ENCODE assay signal across 9 mouse cellular contexts in the genomic region with DNA sequence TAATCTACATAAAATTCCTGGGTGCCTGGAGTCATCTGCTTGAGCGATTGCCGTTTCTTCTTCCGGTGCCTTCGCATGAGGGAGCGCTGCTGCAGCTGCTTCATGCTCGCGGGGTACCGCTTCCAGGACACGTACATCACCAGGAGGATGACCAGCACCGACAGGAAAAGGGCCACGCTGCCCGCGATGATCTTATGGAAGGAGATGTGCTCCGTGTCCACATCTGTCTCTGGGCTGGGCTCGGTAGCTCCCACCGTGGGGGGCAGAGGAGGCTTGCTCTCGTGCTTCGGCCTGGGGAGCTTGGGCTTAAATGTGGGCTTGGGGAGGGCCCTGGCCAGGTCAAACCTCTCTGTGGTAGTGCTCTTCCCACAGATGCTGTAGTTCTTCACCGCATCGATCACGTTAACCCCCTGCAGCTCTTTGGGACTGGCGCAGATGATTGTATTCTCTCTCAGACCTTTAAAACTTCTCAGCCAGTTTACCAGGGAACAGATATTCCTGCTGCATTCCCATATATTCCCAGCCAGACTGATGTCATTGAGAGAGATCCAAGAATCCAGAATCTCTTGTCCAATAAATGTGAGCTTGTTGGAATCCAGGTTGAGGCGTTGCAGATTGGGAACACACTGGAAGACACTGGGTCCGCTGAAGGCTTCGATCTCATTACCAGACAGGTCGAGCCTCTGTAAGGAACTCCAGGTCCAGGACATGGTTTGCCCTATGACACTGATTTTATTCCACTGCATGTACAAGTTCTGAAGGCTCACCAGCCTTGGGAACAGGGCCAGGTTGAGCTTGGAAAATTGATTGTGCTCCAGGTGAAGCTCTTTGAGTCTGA. TPM values are rescaled to one million over a fixed set of nuclear protein-coding genes. Genes with fewer than 3 reads are reported as not detected.
A peak's percentile ranks its signal among the peaks of the same experiment; 100 is the strongest.
DNase-seq lines count a peak whose midpoint lies in the region; ATAC-seq lines count a peak whose summit lies in the region.
"Had no signal": no experiment of that assay in that cellular context is flagged by ENCODE, and none has a peak within 500 bp of the region (broad histone marks: within the 10 kb centered on the region; RNA-seq: fewer than 3 reads in every experiment).

No protein-coding gene starts in this region.

- H3K4me3 ChIP-seq in hindbrain, embryonic 14.5 days (replicated peaks; ENCODE audit: low read length), result peak overlapping the region; percentile 56
- H3K4me3 ChIP-seq in midbrain, embryonic 10.5 days, result peak overlapping the region; percentile 58
- peak overlapping the region; percentile 45 for H3K4me3 ChIP-seq in stomach, embryonic 16.5 days (replicated peaks; ENCODE audit: low read length)

- peak; percentile 26 for DNase-seq in layer of hippocampus, adult 11-12 months (ENCODE audit: low spot score)
- no peak for DNase-seq in layer of hippocampus, adult 9-11 months
- peak; percentile 50 for DNase-seq in embryo, embryonic 11 days
- peak; percentile 38 for DNase-seq in hindbrain, embryonic 14.5 days (ENCODE audit: low spot score)
- peak; percentile 51 for DNase-seq in midbrain, embryonic 10.5 days (ENCODE audit: low spot score)
- DNase-seq in urinary bladder, postnatal 25 days (ENCODE audit: low spot score), result no peak
- DNase-seq in yolk sac, embryonic 10.5 days (ENCODE audit: low spot score), result no peak

- peaks cover 4% of the 10 kb centered on the region; the same call in 1 of the 2 replicates for H3K27me3 ChIP-seq in hindbrain, embryonic 14.5 days (ENCODE audit: control insufficient read depth, insufficient read depth, low read length)
- peaks cover 32% of the 10 kb centered on the region for H3K27me3 ChIP-seq in midbrain, embryonic 10.5 days (ENCODE audit: low read depth, poor library complexity, severe bottlenecking)
- peaks cover 8% of the 10 kb centered on the region; the same call in 1 of the 2 replicates for H3K27me3 ChIP-seq in stomach, embryonic 16.5 days (ENCODE audit: control insufficient read depth, insufficient read depth, low read length)
- H3K27me3 ChIP-seq: Patski had no signal

- H3K9ac ChIP-seq in hindbrain, embryonic 14.5 days, result peak overlapping the region; percentile 74
- peak overlapping the region; percentile 52 for H3K9ac ChIP-seq in stomach, embryonic 16.5 days (ENCODE audit: low read length)

- no peaks in the 10 kb centered on the region for H3K36me3 ChIP-seq in hindbrain, embryonic 14.5 days (replicated peaks; ENCODE audit: control insufficient read depth, insufficient read depth)
- no peaks in the 10 kb centered on the region for H3K36me3 ChIP-seq in midbrain, embryonic 10.5 days
- no peaks in the 10 kb centered on the region for H3K36me3 ChIP-seq in stomach, embryonic 16.5 days (ENCODE audit: control insufficient read depth, insufficient read depth, low read length)

- peaks cover 12% of the 10 kb centered on the region for H3K4me1 ChIP-seq in hindbrain, embryonic 14.5 days (replicated peaks; ENCODE audit: control insufficient read depth, insufficient read depth, low read length)
- H3K4me1 ChIP-seq in midbrain, embryonic 10.5 days, result peaks cover 44% of the 10 kb centered on the region
- peaks cover 2% of the 10 kb centered on the region; the same call in 1 of the 2 replicates for H3K4me1 ChIP-seq in stomach, embryonic 16.5 days (ENCODE audit: control insufficient read depth, insufficient read depth, low read length)

- 0 out of 2 replicates have a peak, but pooled peaks have one; percentile 15 for ATAC-seq in hindbrain, embryonic 14.5 days (ENCODE audit: low FRiP score)
- ATAC-seq in stomach, embryonic 16.5 days (ENCODE audit: insufficient read depth, low FRiP score), result no peak
- ATAC-seq: Patski had no signal

- peak overlapping the region; percentile 87 for H3K4me2 ChIP-seq in hindbrain, embryonic 14.5 days (replicated peaks)
- H3K4me2 ChIP-seq in stomach, embryonic 16.5 days (ENCODE audit: low read depth, low read length), result peak overlapping the region; percentile 68

- no peaks in the 10 kb centered on the region for H3K9me3 ChIP-seq in hindbrain, embryonic 14.5 days (ENCODE audit: control insufficient read depth, low read length)
- H3K9me3 ChIP-seq in midbrain, embryonic 10.5 days (replicated peaks), result no peaks in the 10 kb centered on the region
- H3K9me3 ChIP-seq in stomach, embryonic 16.5 days (replicated peaks; ENCODE audit: control insufficient read depth, low read length), result no peaks in the 10 kb centered on the region

- 3% methylated on average over 26 of the region's 26 CpGs for WGBS in hindbrain, embryonic 14.5 days
- WGBS in midbrain, embryonic 10.5 days, result 4% methylated on average over 26 of the region's 26 CpGs
- 6% methylated on average over 26 of the region's 26 CpGs for WGBS in stomach, embryonic 16.5 days

- H3K27ac ChIP-seq in hindbrain, embryonic 14.5 days, result peak overlapping the region; percentile 20
- H3K27ac ChIP-seq in midbrain, embryonic 10.5 days (replicated peaks), result peak overlapping the region; percentile 59
- no peak overlapping the region for H3K27ac ChIP-seq in stomach, embryonic 16.5 days (ENCODE audit: low read length)

RNA-seq across cellular contexts. Expression of a gene that starts 1.9 kb away (rescaled TPM):
- polyA plus RNA-seq in hindbrain, embryonic 14.5 days (2014; fragmentation: Nextera tagmentation; extraction: Ambion mirVana), result 35.9 and 37.2 TPM in 2 replicates
- polyA plus RNA-seq in midbrain, embryonic 10.5 days (2016; fragmentation: Nextera tagmentation; extraction: Ambion mirVana), result 0.96 and 1.8 TPM in 2 replicates
- polyA plus RNA-seq in stomach, embryonic 16.5 days (2015; fragmentation: Nextera tagmentation; extraction: Ambion mirVana), result 4.0 and 4.9 TPM in 2 replicates

Comparison
In these comparisons a context has a peak if more than half of its experiments do, and no peak if none do; other contexts are left out.
1. DNase-seq: peak in layer of hippocampus, adult 11-12 months (single experiment), embryo, embryonic 11 days (single experiment), hindbrain, embryonic 14.5 days (single experiment) and midbrain, embryonic 10.5 days (single experiment); none in layer of hippocampus, adult 9-11 months (single experiment), urinary bladder, postnatal 25 days (single experiment) and yolk sac, embryonic 10.5 days (single experiment).
2. Peak in every context shown above with its lines, with median percentiles within 50 percentile points of each other: H3K4me3 ChIP-seq.